ENCODE assay signal across 17 mouse cellular contexts in genomic region chrX:167119288-167119687, GRCm38 (mm10).
"Had no signal": no experiment of that assay in that cellular context is flagged by ENCODE, and none has a peak within 500 bp of the region (broad histone marks: within the 10 kb centered on the region; RNA-seq: fewer than 3 reads in every experiment).

No protein-coding gene starts in this region.

- H3K9me3 ChIP-seq: limb, embryonic 12.5 days; midbrain, embryonic 10.5 days; neural tube, embryonic 12.5 days had no signal

- H3K4me3 ChIP-seq: limb, embryonic 12.5 days; midbrain, embryonic 10.5 days; neural tube, embryonic 12.5 days had no signal

- H3K4me2 ChIP-seq: limb, embryonic 12.5 days; neural tube, embryonic 12.5 days had no signal

- H3K36me3 ChIP-seq: limb, embryonic 12.5 days; midbrain, embryonic 10.5 days; neural tube, embryonic 12.5 days had no signal

- H3K27me3 ChIP-seq: neural tube, embryonic 12.5 days had no signal

- H3K9ac ChIP-seq: limb, embryonic 12.5 days; liver, embryonic 14.5 days; neural tube, embryonic 12.5 days had no signal

- DNase-seq: kidney, adult 11 months; kidney, adult 9 months; kidney, postnatal 36 days; layer of hippocampus, adult 9-11 months; liver; lung, adult 18-20 months; lung, postnatal 36 days; midbrain, embryonic 14.5 days; right cerebral cortex, adult 18-20 months; right cerebral cortex, postnatal 25 days; thymus, postnatal 4 days had no signal

- H3K27ac ChIP-seq: kidney, postnatal 0 days; limb, embryonic 12.5 days; liver, embryonic 14.5 days; midbrain, embryonic 10.5 days; neural tube, embryonic 12.5 days; stomach, postnatal 0 days had no signal

- H3K4me1 ChIP-seq: limb, embryonic 12.5 days; midbrain, embryonic 10.5 days; neural tube, embryonic 12.5 days had no signal
